Mouse (Mus musculus) CH12.LX (cell line): Measurements from ENCODE around the gene Rtl6. TPM values are rescaled to one million over a fixed set of nuclear protein-coding genes. Genes with fewer than 3 reads are reported as not detected.

Experiments
- DNase-seq: peaks from one replicate; pipeline ENCODE4 v3.0.0-alpha.2; 2013; ENCODE audit errors: extremely low read depth
- H3K27ac ChIP-seq: 2 replicates; pipeline ENCODE4 v1.5.1; 2012; ENCODE audit warnings: low read depth, mild to moderate bottlenecking, control low read depth, moderate library complexity; ENCODE audit not compliant: insufficient read depth
- H3K27me3 ChIP-seq: replicated peaks from 2 replicates; pipeline ENCODE3; 2012; ENCODE audit warnings: inconsistent platforms
- H3K36me3 ChIP-seq, 2 experiments: replicated peaks in 1 of 2; 2 replicates each; pipeline versions ENCODE3 to v1.6.1; 2012; ENCODE audit warnings: inconsistent platforms in 1 of 2, low read length in 1 of 2, mild to moderate bottlenecking in 1 of 2, mixed read lengths in 1 of 2, moderate library complexity in 1 of 2; ENCODE audit not compliant: control insufficient read depth in 1 of 2, insufficient read depth in 1 of 2
- H3K4me1 ChIP-seq, 2 experiments: 2 replicates each; pipeline ENCODE4 v1.6.1; 2012; ENCODE audit warnings: inconsistent platforms in 1 of 2, moderate library complexity in 1 of 2; ENCODE audit not compliant: insufficient read depth in 2 of 2, control insufficient read depth in 1 of 2
- H3K4me2 ChIP-seq: 2 replicates; pipeline ENCODE4 v1.6.1; 2012; ENCODE audit warnings: low read depth, mild to moderate bottlenecking, control low read depth; ENCODE audit not compliant: poor library complexity, insufficient read depth, severe bottlenecking
- H3K4me3 ChIP-seq, 3 experiments: fragments of 150-350 bp in 1 of 3; sonication (generic) in 1 of 3; replicated peaks in 1 of 3; 2 replicates each; pipeline versions ENCODE3 to v1.5.1; 2011 to 2012; ENCODE audit warnings: low read depth in 2 of 3, low read length in 2 of 3, mild to moderate bottlenecking in 2 of 3, moderate library complexity in 2 of 3, control low read depth in 1 of 3, improper control_type of control experiment in 1 of 3, inconsistent platforms in 1 of 3, mixed read lengths in 1 of 3; ENCODE audit not compliant: poor library complexity in 1 of 3
- H3K79me2 ChIP-seq: replicated peaks from 2 replicates; pipeline ENCODE4 v1.6.1; 2012; ENCODE audit warnings: mild to moderate bottlenecking, moderate library complexity; ENCODE audit not compliant: control insufficient read depth, poor library complexity, insufficient read depth, severe bottlenecking; ENCODE audit errors: extremely low read depth
- H3K9ac ChIP-seq: 2 replicates; pipeline ENCODE4 v1.6.1; 2012; ENCODE audit warnings: low read depth, mild to moderate bottlenecking, control low read depth, moderate library complexity; ENCODE audit not compliant: insufficient read depth
- H3K9me3 ChIP-seq: replicated peaks from 2 replicates; pipeline ENCODE3; 2012; ENCODE audit warnings: low read length, inconsistent platforms, mixed read lengths
- CHD2 ChIP-seq: IDR thresholded peaks from 2 replicates; pipeline ENCODE4 v1.6.1; 2011; ENCODE audit warnings: low read length, improper control_type of control experiment
- CTCF ChIP-seq, 2 experiments: IDR thresholded peaks in 1 of 2; conservative IDR thresholded peaks in 1 of 2; 2 replicates each; pipeline ENCODE4 v1.5.1; 2011 to 2012; ENCODE audit warnings: low read depth in 2 of 2, low read length in 2 of 2, improper control_type of control experiment in 1 of 2, inconsistent platforms in 1 of 2, mild to moderate bottlenecking in 1 of 2, moderate library complexity in 1 of 2
- E2F4 ChIP-seq: IDR thresholded peaks from 2 replicates; pipeline ENCODE4 v1.6.1; 2011; ENCODE audit warnings: low read depth, low read length, improper control_type of control experiment; ENCODE audit not compliant: insufficient replicate concordance
- ELF1 ChIP-seq: IDR thresholded peaks from 2 replicates; pipeline ENCODE4 v1.6.1; 2014; ENCODE audit warnings: low read depth, mild to moderate bottlenecking, inconsistent platforms, low read length, improper control_type of control experiment
- GABPA ChIP-seq: IDR thresholded peaks from 2 replicates; pipeline ENCODE4 v1.6.1; 2012; ENCODE audit warnings: low read depth, low read length, improper control_type of control experiment, inconsistent platforms; ENCODE audit not compliant: insufficient replicate concordance
- HCFC1 ChIP-seq: IDR thresholded peaks from 2 replicates; pipeline ENCODE4 v1.6.1; 2012; ENCODE audit warnings: low read depth, mild to moderate bottlenecking, inconsistent platforms, low read length, improper control_type of control experiment
- IRF4 ChIP-seq: IDR thresholded peaks from 2 replicates; pipeline ENCODE4 v1.6.1; 2014; ENCODE audit warnings: low read depth, mild to moderate bottlenecking, inconsistent platforms, low read length, improper control_type of control experiment
- JUN ChIP-seq: IDR thresholded peaks from 2 replicates; pipeline ENCODE4 v1.6.1; 2011; ENCODE audit warnings: low read depth, mild to moderate bottlenecking, low read length, improper control_type of control experiment, moderate library complexity; ENCODE audit not compliant: insufficient read depth
- JUND ChIP-seq: conservative IDR thresholded peaks from 2 replicates; pipeline ENCODE4 v1.6.1; 2011; ENCODE audit warnings: low read depth, low read length, improper control_type of control experiment
- KAT2A ChIP-seq: IDR thresholded peaks from 2 replicates; pipeline ENCODE4 v1.6.1; 2012; ENCODE audit warnings: low read length, improper control_type of control experiment, inconsistent platforms; ENCODE audit not compliant: insufficient replicate concordance
- MAX ChIP-seq: IDR thresholded peaks from 2 replicates; pipeline ENCODE4 v1.6.1; 2011; ENCODE audit warnings: low read length, improper control_type of control experiment
- MYC ChIP-seq: IDR thresholded peaks from 2 replicates; pipeline ENCODE4 v1.6.1; 2011; ENCODE audit warnings: low read depth, mild to moderate bottlenecking, improper control_type of control experiment, low read length
- RCOR1 ChIP-seq: conservative IDR thresholded peaks from 2 replicates; pipeline ENCODE4 v1.6.1; 2012; ENCODE audit warnings: low read depth, mild to moderate bottlenecking, inconsistent platforms, low read length, improper control_type of control experiment
- SIN3A ChIP-seq: IDR thresholded peaks from 2 replicates; pipeline ENCODE4 v1.6.1; 2012; ENCODE audit warnings: low read length, improper control_type of control experiment, inconsistent platforms
- TCF12 ChIP-seq: IDR thresholded peaks from 2 replicates; pipeline ENCODE4 v1.6.1; 2014; ENCODE audit warnings: low read depth, mild to moderate bottlenecking, inconsistent platforms, low read length, improper control_type of control experiment
- ZC3H11A ChIP-seq: IDR thresholded peaks from 2 replicates; pipeline ENCODE4 v1.6.1; 2012; ENCODE audit warnings: low read depth, mild to moderate bottlenecking, inconsistent platforms, low read length, improper control_type of control experiment
- ZKSCAN1 ChIP-seq: IDR thresholded peaks from 2 replicates; pipeline ENCODE4 v1.6.1; 2012; ENCODE audit warnings: low read depth, inconsistent platforms, low read length, improper control_type of control experiment, borderline replicate concordance
- ZNF384 ChIP-seq: IDR thresholded peaks from 2 replicates; pipeline ENCODE4 v1.6.1; 2012; ENCODE audit warnings: low read depth, low read length, improper control_type of control experiment, inconsistent platforms
- dilution Hi-C: fragments of 300-500 bp; cut with MboI; formaldehyde crosslinking; loops from 2 replicates; pipeline ENCODE4 v1.14.3; 2020; ENCODE audit warnings: low sequenced_read_pairs; ENCODE audit not compliant: extremely low pct_unique_long_range_greater_than_20kb, extremely low pct_ligation_motif_present
- in situ Hi-C: fragments of 300-500 bp; cut with MboI; formaldehyde crosslinking; loops from 3 replicates; pipeline ENCODE4 v1.14.3; 2019; ENCODE audit warnings: low sequenced_read_pairs, low pct_ligation_motif_present, low pct_unique_long_range_greater_than_20kb, mixed read lengths
- polyA plus RNA-seq: library from polyadenylated mRNA; unstranded; fragments of >175 nt; gene quantifications from 2 replicates; pipeline ENCODE4 v1.2.1, GENCODE M21; 2012; ENCODE audit warnings: low read depth; ENCODE audit not compliant: insufficient read length
- total RNA-seq, 2 experiments: library from RNA; depleted of rRNA; stranded (reverse); fragments of 300-350 nt in 1 of 2; fragments of >200 nt in 1 of 2; gene quantifications; 2 replicates each; pipeline ENCODE4 v1.2.3; 2012 to 2014

The Rtl6 gene
- total and polyA plus RNA-seq, 3 experiments = 0.04 TPM; not detected in 2

DNA sequence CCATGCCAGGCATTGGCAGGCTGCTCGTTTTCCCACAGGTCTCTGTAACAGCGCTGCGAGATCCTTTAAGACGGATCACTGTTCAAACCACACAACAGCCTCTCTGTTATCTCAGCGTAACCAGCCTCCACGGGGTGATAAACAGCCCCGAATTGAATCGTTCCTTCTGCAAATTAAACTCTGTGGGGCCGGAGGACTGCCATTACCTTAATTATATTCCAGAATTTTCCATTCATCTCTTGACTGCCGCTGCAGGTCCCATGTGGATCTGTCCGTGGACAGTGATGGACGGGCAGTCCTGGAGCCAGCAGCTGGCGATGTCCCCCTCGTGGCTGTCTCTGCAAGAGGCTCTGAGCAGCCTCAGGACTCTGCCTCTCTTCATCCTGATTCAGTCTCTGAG, 30.7 kb downstream of the Rtl6 start:
- TF ChIP-seq E2F4 (no peak), GABPA (no peak), JUN (no peak), ELF1 (no peak), ZC3H11A (no peak), CTCF (conservative IDR thresholded peaks at IDR 0.05 in 1 of 2, IDR thresholded peaks at IDR 0.05 in 1 of 2; ENCODE audit: low read depth in 2 of 2, low read length in 2 of 2) (no peak), HCFC1 (no peak), IRF4 (no peak)
- dilution Hi-C loops = no loop called here
- H3K4me3 ChIP-seq = no peak overlapping the region
- no peaks in the 10 kb centered on the region for H3K79me2 ChIP-seq
- H3K27me3 ChIP-seq = peaks cover 87% of the 10 kb centered on the region
- in situ Hi-C loops = no loop called here
- no peak overlapping the region for H3K9ac ChIP-seq
- H3K4me2 ChIP-seq = no peak overlapping the region
- H3K27ac ChIP-seq = no peak overlapping the region
- H3K4me1 ChIP-seq = no peaks in the 10 kb centered on the region
- H3K36me3 ChIP-seq = no peaks in the 10 kb centered on the region
- H3K9me3 ChIP-seq = no peaks in the 10 kb centered on the region
- DNase-seq = no peak

DNA sequence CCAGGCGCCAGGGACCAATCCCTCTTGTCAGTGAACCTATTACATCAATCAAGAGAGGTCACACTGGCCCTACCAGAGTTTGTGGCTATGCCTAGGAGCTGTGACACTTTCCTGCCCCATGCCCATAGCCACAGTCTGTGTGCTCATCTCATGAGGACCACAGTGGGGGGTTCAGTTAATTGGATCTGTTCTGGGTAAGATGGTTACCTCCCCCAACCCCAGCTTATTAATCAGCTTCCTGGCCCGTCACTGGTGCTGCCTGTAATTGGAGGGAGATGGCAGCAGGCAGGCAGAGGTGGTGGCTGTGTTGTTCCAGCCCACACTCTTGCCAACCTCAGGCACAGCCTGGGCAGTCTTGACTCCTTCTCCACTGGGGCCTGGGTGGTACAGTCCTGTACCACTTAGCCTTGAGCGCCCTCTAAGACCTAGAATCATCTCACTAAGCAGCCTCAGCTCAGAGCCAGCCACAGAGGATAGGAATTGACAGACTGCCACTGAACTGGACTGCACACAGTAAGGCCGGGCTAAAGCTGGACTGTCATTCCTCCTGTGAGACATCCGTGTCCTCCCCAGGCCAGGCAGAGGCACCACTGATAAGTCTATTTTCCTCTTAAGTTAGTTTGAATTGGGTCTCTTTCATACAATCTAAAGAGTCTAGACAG, 32.3 kb downstream of the Rtl6 start:
- TF ChIP-seq MYC = no peak
- TF ChIP-seq RCOR1 = no peak
- TF ChIP-seq KAT2A = no peak
- no peak for TF ChIP-seq CTCF (conservative IDR thresholded peaks at IDR 0.05 in 1 of 2, IDR thresholded peaks at IDR 0.05 in 1 of 2; ENCODE audit: low read depth in 2 of 2, low read length in 2 of 2)
- TF ChIP-seq MAX = no peak
- TF ChIP-seq JUND = no peak
- TF ChIP-seq ZKSCAN1 = no peak
- TF ChIP-seq HCFC1 = no peak
- no peak for TF ChIP-seq IRF4
- no peak for TF ChIP-seq ZNF384
- TF ChIP-seq CHD2 = no peak
- TF ChIP-seq SIN3A = no peak
- TF ChIP-seq TCF12 = no peak
- no peaks in the 10 kb centered on the region for H3K36me3 ChIP-seq
- no peak overlapping the region for H3K4me3 ChIP-seq
- H3K4me1 ChIP-seq = no peaks in the 10 kb centered on the region
- in situ Hi-C loops = no loop called here
- H3K27ac ChIP-seq = no peak overlapping the region
- no peaks in the 10 kb centered on the region for H3K79me2 ChIP-seq
- dilution Hi-C loops = no loop called here
- H3K9me3 ChIP-seq = no peaks in the 10 kb centered on the region
- H3K4me2 ChIP-seq = no peak overlapping the region
- DNase-seq = no peak
- peaks cover 84% of the 10 kb centered on the region for H3K27me3 ChIP-seq
- H3K9ac ChIP-seq = no peak overlapping the region
